ENCODE assay signal across 10 mouse cellular contexts in genomic region chr5:57757436-57757898, GRCm38 (mm10). TPM values are rescaled to one million over a fixed set of nuclear protein-coding genes. Genes with fewer than 3 reads are reported as not detected.
A peak's percentile ranks its signal among the peaks of the same experiment; 100 is the strongest.
DNase-seq lines count a peak whose midpoint lies in the region; ATAC-seq lines count a peak whose summit lies in the region.
"Had no signal": no experiment of that assay in that cellular context is flagged by ENCODE, and none has a peak within 500 bp of the region (broad histone marks: within the 10 kb centered on the region; RNA-seq: fewer than 3 reads in every experiment).

No protein-coding gene starts in this region.

- peak overlapping the region; percentile 38; the same call in 1 of the 2 replicates for H3K27ac ChIP-seq in midbrain, embryonic 10.5 days (replicated peaks)
- H3K27ac ChIP-seq in midbrain, embryonic 13.5 days, result no peak overlapping the region
- H3K27ac ChIP-seq in embryonic facial prominence, embryonic 15.5 days (replicated peaks), result 0 out of 2 replicates have a peak overlapping the region, but pooled peaks have one; percentile 39
- peak overlapping the region; percentile 53; the same call in 1 of the 2 replicates for H3K27ac ChIP-seq in liver, embryonic 15.5 days (replicated peaks)

- H3K4me3 ChIP-seq in midbrain, embryonic 10.5 days, result no peak overlapping the region
- no peak overlapping the region for H3K4me3 ChIP-seq in midbrain, embryonic 13.5 days (replicated peaks)
- H3K4me3 ChIP-seq in embryonic facial prominence, embryonic 15.5 days (replicated peaks), result no peak overlapping the region
- no peak overlapping the region for H3K4me3 ChIP-seq in liver, embryonic 15.5 days (replicated peaks)

- H3K36me3 ChIP-seq in midbrain, embryonic 10.5 days, result no peaks in the 10 kb centered on the region
- 0 out of 2 replicates have a peak, but pooled peaks cover 2% of the 10 kb centered on the region for H3K36me3 ChIP-seq in midbrain, embryonic 13.5 days
- no peaks in the 10 kb centered on the region for H3K36me3 ChIP-seq in embryonic facial prominence, embryonic 15.5 days
- H3K36me3 ChIP-seq in liver, embryonic 15.5 days (replicated peaks), result no peaks in the 10 kb centered on the region

- WGBS in midbrain, embryonic 10.5 days, result 48% methylated on average over 4 of the region's 4 CpGs
- WGBS in midbrain, embryonic 13.5 days, result 27% methylated on average over 4 of the region's 4 CpGs
- WGBS in embryonic facial prominence, embryonic 15.5 days, result 24% methylated on average over 4 of the region's 4 CpGs
- 29% methylated on average over 4 of the region's 4 CpGs for WGBS in liver, embryonic 15.5 days (ENCODE audit: insufficient replicate concordance)

- DNase-seq in frontal cortex, postnatal 14 days (ENCODE audit: low spot score in 2 of 2), result no peak
- no peak for DNase-seq in midbrain, embryonic 10.5 days (ENCODE audit: low spot score)
- no peak for DNase-seq in adrenal gland, adult 2 months
- no peak for DNase-seq in layer of hippocampus, adult 9-10 months (ENCODE audit: low spot score)
- DNase-seq: cerebellum, postnatal 10 days had no signal

- peak; percentile 45 for ATAC-seq in frontal cortex, adult (ENCODE audit: low TSS enrichment)
- no peak for ATAC-seq in midbrain, embryonic 13.5 days
- peak; percentile 39; the same call in 1 of the 2 replicates for ATAC-seq in embryonic facial prominence, embryonic 15.5 days (ENCODE audit: insufficient number of reproducible peaks, low FRiP score, low TSS enrichment, low read depth)
- 0 out of 2 replicates have a peak, but pooled peaks have one; percentile 35 for ATAC-seq in liver, embryonic 15.5 days (ENCODE audit: insufficient read depth)
- ATAC-seq: CD4-positive, CD25-positive, alpha-beta regulatory T cell, adult 4 months had no signal

- H3K27me3 ChIP-seq in midbrain, embryonic 10.5 days (ENCODE audit: low read depth, poor library complexity, severe bottlenecking), result no peaks in the 10 kb centered on the region
- no peaks in the 10 kb centered on the region for H3K27me3 ChIP-seq in midbrain, embryonic 13.5 days
- no peaks in the 10 kb centered on the region for H3K27me3 ChIP-seq in embryonic facial prominence, embryonic 15.5 days
- no peaks in the 10 kb centered on the region for H3K27me3 ChIP-seq in liver, embryonic 15.5 days

- no peaks in the 10 kb centered on the region for H3K9me3 ChIP-seq in midbrain, embryonic 10.5 days (replicated peaks)
- no peaks in the 10 kb centered on the region for H3K9me3 ChIP-seq in midbrain, embryonic 13.5 days
- H3K9me3 ChIP-seq in embryonic facial prominence, embryonic 15.5 days (replicated peaks), result no peaks in the 10 kb centered on the region
- no peaks in the 10 kb centered on the region for H3K9me3 ChIP-seq in liver, embryonic 15.5 days (replicated peaks)

- no peak overlapping the region for H3K9ac ChIP-seq in midbrain, embryonic 13.5 days (replicated peaks)
- no peak overlapping the region for H3K9ac ChIP-seq in embryonic facial prominence, embryonic 15.5 days
- H3K9ac ChIP-seq in liver, embryonic 15.5 days, result no peak overlapping the region

- no peak overlapping the region for H3K4me2 ChIP-seq in midbrain, embryonic 13.5 days (replicated peaks)
- no peak overlapping the region for H3K4me2 ChIP-seq in embryonic facial prominence, embryonic 15.5 days (replicated peaks)
- H3K4me2 ChIP-seq in liver, embryonic 15.5 days, result no peak overlapping the region

- peaks cover 11% of the 10 kb centered on the region for H3K4me1 ChIP-seq in midbrain, embryonic 10.5 days
- peaks cover 8% of the 10 kb centered on the region for H3K4me1 ChIP-seq in midbrain, embryonic 13.5 days (replicated peaks)
- H3K4me1 ChIP-seq in embryonic facial prominence, embryonic 15.5 days, result peaks cover 11% of the 10 kb centered on the region
- peaks cover 36% of the 10 kb centered on the region for H3K4me1 ChIP-seq in liver, embryonic 15.5 days (replicated peaks)

RNA-seq across cellular contexts. Expression of gene Pcdh7, which starts 39.7 kb away (rescaled TPM):
- 4.0 and 4.9 TPM in 2 replicates for polyA plus RNA-seq in midbrain, embryonic 10.5 days (2016; fragmentation: Nextera tagmentation; extraction: Ambion mirVana)
- polyA plus RNA-seq in midbrain, embryonic 13.5 days (2015; fragmentation: Nextera tagmentation; extraction: Ambion mirVana), result 13.5 and 14.3 TPM in 2 replicates
- polyA plus RNA-seq in embryonic facial prominence, embryonic 15.5 days (2015; fragmentation: Nextera tagmentation; extraction: Ambion mirVana), result 11.3 and 11.7 TPM in 2 replicates
- polyA plus RNA-seq in liver, embryonic 15.5 days (2015; fragmentation: Nextera tagmentation; extraction: Ambion mirVana), result 0.29 and 0.40 TPM in 2 replicates
- total RNA-seq in adrenal gland, adult 2 months (2021), result 1 to 10 TPM; 1.4 to 2.6 TPM
- polyA plus RNA-seq in adrenal gland, adult 2 months (2012; rRNA removed), result 1.1 and 1.8 TPM in 2 replicates
